Mouse (Mus musculus) forebrain, postnatal 0 days (tissue): ENCODE measurements at regions not wholly inside any gene's neighbourhood (a gene's known extent, or its start where the extent isn't known, plus 50 kb on each side); places are given as distances from the start of the nearest gene placed in this dataset.
"Not testable (repeated sequence)": the region's sequence is repeated elsewhere in the genome, so short reads cannot be mapped to it uniquely, and the experiment has no call there.

Source experiments
- ATAC-seq: fragments of 200-750 bp; cut with Nextera tagmentation; 2 replicates; pipeline ENCODE4 v1.8.0; 2017; ENCODE audit warnings: mild to moderate bottlenecking, moderate library complexity
- DNase-seq: peaks from one replicate; pipeline ENCODE4 v3.0.0-alpha.2; 2015
- H3K27ac ChIP-seq: fragments of 300-500 bp; sonication (generic); 2 replicates; pipeline ENCODE4 v1.5.1; 2014; ENCODE audit warnings: low read depth, mild to moderate bottlenecking, antibody characterized with exemption, low read length, moderate library complexity, mixed read lengths
- H3K27me3 ChIP-seq: fragments of 300-500 bp; sonication (generic); 2 replicates; pipeline ENCODE4 v1.6.1; 2014; ENCODE audit warnings: mild to moderate bottlenecking, low read length, mixed read lengths; ENCODE audit not compliant: insufficient read depth
- H3K36me3 ChIP-seq: fragments of 300-500 bp; sonication (generic); 2 replicates; pipeline ENCODE4 v1.6.1; 2014; ENCODE audit warnings: mild to moderate bottlenecking, moderate library complexity; ENCODE audit not compliant: insufficient read depth
- H3K4me1 ChIP-seq: fragments of 300-500 bp; sonication (generic); 2 replicates; pipeline ENCODE4 v1.6.1; 2014; ENCODE audit warnings: antibody characterized with exemption; ENCODE audit not compliant: insufficient read depth
- H3K4me2 ChIP-seq: fragments of 300-500 bp; sonication (generic); 2 replicates; pipeline ENCODE4 v1.6.1; 2014; ENCODE audit warnings: low read depth, mild to moderate bottlenecking, moderate library complexity
- H3K4me3 ChIP-seq: fragments of 300-500 bp; sonication (generic); 2 replicates; pipeline ENCODE4 v1.5.1; 2014; ENCODE audit warnings: low read depth, low read length, mixed read lengths
- H3K9ac ChIP-seq: fragments of 300-500 bp; sonication (generic); 2 replicates; pipeline ENCODE4 v1.6.1; 2014; ENCODE audit warnings: mild to moderate bottlenecking
- H3K9me3 ChIP-seq: fragments of 300-500 bp; sonication (generic); 2 replicates; pipeline ENCODE4 v1.6.1; 2016; ENCODE audit warnings: low read length
- CTCF ChIP-seq: sonication (generic); IDR thresholded peaks from 2 replicates; pipeline ENCODE4 v1.5.1; 2016; ENCODE audit warnings: antibody characterized with exemption, control low read depth, low read depth
- WGBS: fragments of 180-500 bp; shearing (Covaris S2); extraction: QIAGEN DNeasy Blood & Tissue Kit; methylation state at CpG from one replicate; pipeline ENCODE4 v1.1.7; 2014; 5-methylcytosine and 5-hydroxymethylcytosine counted together

DNA sequence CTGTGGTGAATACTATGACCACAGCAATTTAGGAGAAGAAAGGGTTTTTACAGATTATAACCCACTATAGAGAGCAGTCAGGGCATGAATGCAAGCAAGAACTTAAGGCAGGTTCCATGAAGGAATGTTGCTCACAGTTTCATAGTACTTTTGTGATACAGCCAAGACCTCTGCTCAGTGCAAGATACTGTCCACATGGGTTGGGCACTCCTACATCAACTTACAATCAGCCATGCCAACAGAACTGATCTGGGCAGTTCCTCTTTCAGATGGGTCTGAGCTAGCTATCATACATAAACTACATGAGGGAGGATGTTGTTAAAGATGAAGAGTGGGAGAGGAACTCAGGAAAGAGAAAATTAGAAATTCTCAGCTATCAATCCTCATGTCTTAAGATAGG is 2032.4 kb downstream of the 9330182O14Rik start:
- H3K9me3 ChIP-seq, result no peaks in the 10 kb centered on the region
- no peak overlapping the region for H3K4me2 ChIP-seq
- H3K4me3 ChIP-seq, result no peak overlapping the region
- H3K27me3 ChIP-seq, result no peaks in the 10 kb centered on the region
- no peaks in the 10 kb centered on the region for H3K4me1 ChIP-seq
- ATAC-seq (no peak), DNase-seq (no peak)
- no peaks in the 10 kb centered on the region for H3K36me3 ChIP-seq
- no peak for TF ChIP-seq CTCF
- no peak overlapping the region for H3K9ac ChIP-seq
- no peak overlapping the region for H3K27ac ChIP-seq

DNA sequence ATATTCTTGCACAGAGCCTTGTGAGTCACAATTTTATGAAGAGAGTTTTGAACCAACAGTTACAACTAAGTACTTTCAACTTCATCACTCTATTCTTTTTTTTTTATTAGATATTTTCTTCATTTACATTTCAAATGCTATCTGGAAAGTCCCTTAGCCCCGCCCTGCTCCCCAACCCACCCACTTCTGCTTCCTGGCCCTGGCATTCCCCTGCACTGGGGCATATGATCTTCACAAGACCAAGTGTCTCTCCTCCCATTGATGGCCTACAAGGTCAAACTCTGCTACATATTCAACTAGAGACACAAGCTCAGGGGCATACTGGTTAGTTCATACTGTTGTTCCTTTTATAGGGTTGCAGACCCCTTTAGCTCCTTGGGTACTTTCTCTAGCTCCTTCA is 2043.6 kb downstream of the 9330182O14Rik start:
- H3K27me3 ChIP-seq, ATAC-seq: not testable (repeated sequence)

DNA sequence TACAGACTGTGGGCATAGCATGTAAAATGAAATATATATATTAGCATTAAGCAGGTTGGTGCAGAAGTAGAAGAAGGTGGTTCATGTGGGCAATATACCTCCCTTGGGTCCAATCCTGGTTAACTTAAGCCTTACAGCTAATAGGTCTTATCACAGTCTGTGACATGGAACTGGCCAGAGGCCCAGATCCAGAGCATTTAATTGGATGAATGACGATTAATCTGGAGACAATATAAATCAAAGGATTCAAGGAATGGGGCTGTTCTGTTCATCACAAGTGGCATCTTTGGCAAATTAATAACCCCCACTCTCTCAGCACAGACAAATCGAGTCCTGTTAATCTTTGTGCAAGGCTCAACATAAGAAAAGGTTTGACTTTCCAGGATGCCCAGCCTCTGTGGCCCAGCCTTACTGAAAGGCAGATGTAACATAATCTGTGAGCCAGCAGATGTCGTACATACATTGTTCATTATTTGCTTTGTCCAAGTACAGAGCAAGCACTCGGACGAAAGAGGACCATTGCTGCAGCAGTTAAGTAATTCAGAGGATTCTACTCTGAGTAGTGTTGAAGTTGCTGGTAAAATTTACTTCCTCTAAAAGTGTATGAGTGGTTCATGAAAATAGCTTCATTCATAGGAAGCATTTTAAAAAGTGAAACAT is 2073.2 kb downstream of the 9330182O14Rik start:
- Histone ChIP-seq H3K4me2 (no peak overlapping the region), H3K27me3 (no peaks in the 10 kb centered on the region), H3K9me3 (no peaks in the 10 kb centered on the region), H3K27ac (no peak overlapping the region), H3K9ac (no peak overlapping the region), H3K4me3 (no peak overlapping the region), H3K4me1 (no peaks in the 10 kb centered on the region), H3K36me3 (no peaks in the 10 kb centered on the region)
- 17% methylated on average over 5 of the region's 5 CpGs for WGBS
- ATAC-seq, result no peak
- TF ChIP-seq CTCF, result peak; percentile 53
- DNase-seq, result peak; percentile 34

More for the DNA sequence above, 2043.6 kb downstream of the 9330182O14Rik start:
- not testable (repeated sequence) for H3K4me2 ChIP-seq, H3K9me3 ChIP-seq, H3K27ac ChIP-seq, H3K4me3 ChIP-seq, H3K9ac ChIP-seq, H3K4me1 ChIP-seq, DNase-seq, H3K36me3 ChIP-seq
- 81% methylated on average over 1 of the region's 1 CpGs for WGBS

DNA sequence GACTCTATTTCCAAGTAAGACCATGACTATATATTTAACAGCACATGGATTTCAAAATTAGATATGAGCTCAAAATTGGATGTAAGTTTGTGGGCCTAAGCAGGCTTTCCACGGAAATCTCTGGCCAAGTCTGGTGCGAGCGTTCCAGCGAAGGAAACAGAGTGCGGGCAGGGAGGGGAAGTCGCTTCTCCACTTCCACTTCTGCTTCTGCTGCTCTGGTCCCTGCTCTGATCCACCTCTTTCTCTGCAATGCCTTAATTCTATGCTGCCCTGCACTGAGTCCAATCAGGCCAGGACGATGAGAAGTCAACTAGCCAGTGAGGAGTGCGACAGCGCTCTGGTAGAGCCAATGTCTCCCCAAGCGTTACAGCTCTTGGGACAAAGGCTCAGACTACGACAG is 2085.3 kb downstream of the 9330182O14Rik start:
- no peak overlapping the region for H3K27ac ChIP-seq
- no peaks in the 10 kb centered on the region for H3K9me3 ChIP-seq
- no peak overlapping the region for H3K4me3 ChIP-seq
- ATAC-seq, result no peak
- no peak overlapping the region for H3K4me2 ChIP-seq
- no peak for TF ChIP-seq CTCF
- DNase-seq, result no peak
- H3K36me3 ChIP-seq, result no peaks in the 10 kb centered on the region
- no peak overlapping the region for H3K9ac ChIP-seq
- whole genome bisulfite sequencing, result 85% methylated on average over 11 of the region's 11 CpGs
- H3K4me1 ChIP-seq, result no peaks in the 10 kb centered on the region
- no peaks in the 10 kb centered on the region for H3K27me3 ChIP-seq

DNA sequence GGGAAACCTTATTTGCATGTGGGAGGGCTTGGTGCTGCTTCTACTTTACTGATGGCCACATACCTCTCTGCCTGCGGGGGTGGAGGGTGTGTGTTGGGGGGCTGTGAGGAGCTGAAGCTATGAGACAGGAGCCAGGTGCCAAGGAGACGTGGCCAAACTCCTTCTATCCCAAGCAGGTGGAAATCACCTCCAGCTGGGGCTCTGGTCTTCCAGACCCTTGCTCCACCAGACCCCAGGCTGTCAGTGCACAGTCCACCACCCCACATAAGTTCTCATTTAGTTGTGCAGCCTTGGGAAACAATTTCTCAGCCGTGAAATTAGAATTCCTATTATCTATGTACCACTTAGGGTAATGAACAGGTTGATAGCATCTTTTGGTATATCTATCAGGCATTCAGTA is 2085.8 kb downstream of the 9330182O14Rik start:
- Histone ChIP-seq H3K4me2 (no peak overlapping the region), H3K9ac (no peak overlapping the region), H3K4me1 (no peaks in the 10 kb centered on the region), H3K9me3 (no peaks in the 10 kb centered on the region), H3K27me3 (no peaks in the 10 kb centered on the region), H3K4me3 (no peak overlapping the region), H3K27ac (no peak overlapping the region), H3K36me3 (no peaks in the 10 kb centered on the region)
- DNase-seq, result no peak
- 79% methylated on average over 3 of the region's 3 CpGs for WGBS
- no peak for ATAC-seq
- TF ChIP-seq CTCF, result no peak

DNA sequence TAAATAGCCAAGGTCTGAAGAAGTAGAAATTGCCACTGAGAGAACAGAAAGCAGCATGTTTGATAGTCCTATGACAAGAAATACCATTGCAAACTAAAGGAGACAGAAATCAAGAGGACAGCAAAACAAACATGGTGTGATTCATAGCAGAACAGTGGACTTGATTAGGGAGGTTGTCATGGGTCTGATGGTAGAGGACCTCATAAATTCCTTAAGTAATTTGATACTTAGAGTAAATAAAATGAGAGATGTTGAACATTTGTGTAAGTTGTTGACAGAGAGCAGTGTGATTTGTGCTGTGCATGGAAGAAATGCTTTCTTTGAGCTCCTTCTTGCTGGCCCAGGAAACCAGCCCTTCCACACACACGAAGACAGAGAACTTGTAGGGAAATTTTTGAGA is 2090.8 kb downstream of the 9330182O14Rik start:
- WGBS, result 70% methylated on average over 1 of the region's 1 CpGs
- H3K27me3 ChIP-seq, result no peaks in the 10 kb centered on the region
- no peaks in the 10 kb centered on the region for H3K4me1 ChIP-seq
- ATAC-seq (no peak), DNase-seq (no peak)
- H3K36me3 ChIP-seq, result no peaks in the 10 kb centered on the region
- H3K9me3 ChIP-seq, result no peaks in the 10 kb centered on the region
- no peak for TF ChIP-seq CTCF
- H3K9ac ChIP-seq, result no peak overlapping the region
- H3K4me3 ChIP-seq, result no peak overlapping the region
- H3K4me2 ChIP-seq, result no peak overlapping the region
- no peak overlapping the region for H3K27ac ChIP-seq

DNA sequence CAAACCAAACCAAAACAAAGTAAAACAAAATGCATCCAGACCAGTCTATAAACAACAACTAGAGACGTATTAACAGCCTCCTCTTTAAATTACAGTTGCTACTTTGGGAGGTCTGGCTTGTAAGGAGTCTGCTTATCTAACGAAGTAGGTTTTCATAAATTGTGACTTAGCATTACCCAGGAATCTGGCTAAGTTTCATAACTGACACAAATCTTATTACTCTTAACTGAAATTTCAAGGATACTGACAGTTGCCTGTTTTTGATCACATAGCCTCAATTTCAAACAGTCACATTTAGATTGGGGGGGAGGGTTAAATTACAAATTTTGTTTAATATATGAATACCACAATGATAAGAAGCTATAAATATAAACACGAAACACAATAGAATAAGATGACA is 2097.5 kb downstream of the 9330182O14Rik start:
- Histone ChIP-seq H3K4me3 (no peak overlapping the region), H3K4me1 (no peaks in the 10 kb centered on the region), H3K9me3 (peaks cover 8% of the 10 kb centered on the region; the same call in 1 of the 2 replicates), H3K27ac (no peak overlapping the region), H3K4me2 (no peak overlapping the region), H3K9ac (no peak overlapping the region), H3K27me3 (no peaks in the 10 kb centered on the region), H3K36me3 (no peaks in the 10 kb centered on the region)
- 85% methylated on average over 3 of the region's 3 CpGs for WGBS
- no peak for DNase-seq
- no peak for TF ChIP-seq CTCF
- no peak for ATAC-seq
